Mouse (Mus musculus) embryonic facial prominence, embryonic 14.5 days (tissue): ENCODE measurements around the gene Chid1. TPM values are rescaled to one million over a fixed set of nuclear protein-coding genes. Genes with fewer than 3 reads are reported as not detected.

Experiments used
- ATAC-seq: fragments of 200-750 bp; cut with Nextera tagmentation; 2 replicates; pipeline ENCODE4 v1.8.0; 2017; ENCODE audit warnings: low read depth, moderate number of reproducible peaks, moderate TSS enrichment
- DNase-seq: peaks from one replicate; pipeline ENCODE4 v3.0.0-alpha.2; 2015; ENCODE audit warnings: low spot score
- H3K27ac ChIP-seq: fragments of 300-500 bp; sonication (generic); replicated peaks from 2 replicates; pipeline ENCODE4 v1.5.1; 2014; ENCODE audit warnings: low read depth, mild to moderate bottlenecking, low read length, moderate library complexity
- H3K27me3 ChIP-seq: fragments of 300-500 bp; sonication (generic); replicated peaks from 2 replicates; pipeline ENCODE4 v1.6.1; 2014; ENCODE audit warnings: low read length; ENCODE audit not compliant: control insufficient read depth, insufficient read depth
- H3K36me3 ChIP-seq: fragments of 300-500 bp; sonication (generic); 2 replicates; pipeline ENCODE4 v1.6.1; 2014; ENCODE audit warnings: low read length, mixed read lengths; ENCODE audit not compliant: control insufficient read depth, insufficient read depth
- H3K4me1 ChIP-seq: fragments of 300-500 bp; sonication (generic); 2 replicates; pipeline ENCODE4 v1.6.1; 2014; ENCODE audit warnings: antibody characterized with exemption, low read length; ENCODE audit not compliant: control insufficient read depth, insufficient read depth
- H3K4me2 ChIP-seq: fragments of 300-500 bp; sonication (generic); 2 replicates; pipeline ENCODE4 v1.6.1; 2014; ENCODE audit warnings: low read depth, mild to moderate bottlenecking, low read length, moderate library complexity, mixed read lengths
- H3K4me3 ChIP-seq: fragments of 300-500 bp; sonication (generic); 2 replicates; pipeline ENCODE4 v1.5.1; 2014; ENCODE audit warnings: low read depth, mild to moderate bottlenecking, low read length
- H3K9ac ChIP-seq: fragments of 300-500 bp; sonication (generic); 2 replicates; pipeline ENCODE4 v1.6.1; 2014; ENCODE audit warnings: low read depth, mild to moderate bottlenecking, low read length, moderate library complexity, mixed read lengths
- H3K9me3 ChIP-seq: fragments of 300-500 bp; sonication (generic); 2 replicates; pipeline ENCODE4 v1.6.1; 2016; ENCODE audit warnings: low read length; ENCODE audit not compliant: control insufficient read depth
- WGBS: fragments of 180-500 bp; shearing (Covaris S2); extraction: QIAGEN DNeasy Blood & Tissue Kit; methylation state at CpG from one replicate; pipeline ENCODE4 v1.1.7; 2014; 5-methylcytosine and 5-hydroxymethylcytosine counted together
- polyA plus RNA-seq: library from polyadenylated mRNA; unstranded; fragments of >200 nt; fragmentation: Nextera tagmentation; extraction: Ambion mirVana; gene quantifications from 2 replicates; pipeline ENCODE4 v1.2.1, GENCODE M21; 2014

The Chid1 gene
- polyA plus RNA-seq, 1 experiment from 2014 or later = 47.4 TPM

DNA sequence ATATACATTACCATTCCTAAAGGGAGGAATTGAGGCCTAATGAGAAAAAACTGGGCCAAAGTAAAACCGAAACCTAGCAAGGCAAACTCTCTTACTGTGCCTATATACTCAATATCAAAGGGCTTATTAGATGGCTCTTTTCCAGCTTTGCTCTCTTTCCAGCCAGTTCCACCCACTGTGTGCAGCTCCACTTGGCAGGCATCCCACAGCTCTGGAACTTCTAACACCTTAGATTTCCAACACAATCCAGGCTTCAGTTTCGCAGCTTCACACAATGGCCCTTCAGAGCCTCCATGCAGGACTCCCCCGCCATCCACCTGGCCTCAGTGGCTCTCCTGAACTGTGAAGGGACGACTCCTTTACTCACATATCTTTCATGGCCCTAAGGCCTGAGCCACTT lies 5.0 kb upstream of the Chid1 start:
- no peak overlapping the region for H3K27ac ChIP-seq
- WGBS = 66% methylated on average over 4 of the region's 4 CpGs
- ATAC-seq = no peak

DNA sequence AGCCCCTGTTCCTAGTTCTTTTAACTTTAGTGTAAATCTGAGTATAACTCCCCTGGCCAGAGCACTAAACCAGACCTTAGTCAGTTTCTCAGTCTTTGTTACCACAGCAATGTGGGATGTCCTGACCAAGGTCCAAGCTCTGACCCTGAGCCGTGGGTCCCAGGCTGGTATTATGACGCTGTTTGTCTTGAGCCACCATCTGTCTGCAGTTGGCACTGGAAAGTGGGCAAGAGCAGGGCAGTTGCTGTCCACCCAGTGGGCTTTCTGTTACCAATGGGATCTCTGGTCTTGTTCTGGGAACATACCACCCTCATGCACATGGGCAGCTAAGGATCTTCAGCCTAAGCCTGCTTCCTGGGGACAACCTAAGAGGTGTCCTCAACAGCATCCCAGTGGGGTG lies 2.9 kb upstream of the Chid1 start:
- no peaks in the 10 kb centered on the region for H3K9me3 ChIP-seq
- no peak overlapping the region for H3K4me3 ChIP-seq
- H3K36me3 ChIP-seq = no peaks in the 10 kb centered on the region
- H3K4me1 ChIP-seq = peaks cover 20% of the 10 kb centered on the region
- ATAC-seq = no peak
- 94% methylated on average over 2 of the region's 2 CpGs for WGBS
- no peak overlapping the region for H3K9ac ChIP-seq
- DNase-seq = no peak
- no peak overlapping the region for H3K4me2 ChIP-seq
- no peak overlapping the region for H3K27ac ChIP-seq
- H3K27me3 ChIP-seq = no peaks in the 10 kb centered on the region

More for the DNA sequence above, 5.0 kb upstream of the Chid1 start:
- Histone ChIP-seq H3K4me2 (no peak overlapping the region), H3K9me3 (no peaks in the 10 kb centered on the region), H3K27me3 (no peaks in the 10 kb centered on the region), H3K4me1 (peaks cover 12% of the 10 kb centered on the region), H3K4me3 (no peak overlapping the region), H3K9ac (no peak overlapping the region), H3K36me3 (no peaks in the 10 kb centered on the region)
- peak; percentile 80 for DNase-seq

- no peaks in the 10 kb centered on the region for H3K9me3 ChIP-seq
- H3K4me2 ChIP-seq = no peak overlapping the region
- WGBS = 56% methylated on average over 4 of the region's 4 CpGs
- no peak overlapping the region for H3K27ac ChIP-seq
- H3K4me1 ChIP-seq = peaks cover 20% of the 10 kb centered on the region
- ATAC-seq (no peak), DNase-seq (no peak)
- no peak overlapping the region for H3K9ac ChIP-seq
- H3K36me3 ChIP-seq = no peaks in the 10 kb centered on the region
- no peaks in the 10 kb centered on the region for H3K27me3 ChIP-seq
- no peak overlapping the region for H3K4me3 ChIP-seq
Observed at GRCm38 (mm10) chr7:141541681-141542080, 2.0 kb upstream of the Chid1 start.

- ATAC-seq (peak; percentile 19; the same call in 1 of the 2 replicates), DNase-seq (peak; percentile 77)
- Histone ChIP-seq H3K4me2 (peak overlapping the region; percentile 82), H3K27me3 (no peaks in the 10 kb centered on the region), H3K4me1 (peaks cover 20% of the 10 kb centered on the region), H3K4me3 (peak overlapping the region; percentile 60), H3K9me3 (no peaks in the 10 kb centered on the region), H3K27ac (peak overlapping the region; percentile 74), H3K9ac (peak overlapping the region; percentile 78), H3K36me3 (no peaks in the 10 kb centered on the region)
- 57% methylated on average over 13 of the region's 13 CpGs for WGBS
Observed at GRCm38 (mm10) chr7:141540312-141541081, 840 bp upstream of the Chid1 start.

DNA sequence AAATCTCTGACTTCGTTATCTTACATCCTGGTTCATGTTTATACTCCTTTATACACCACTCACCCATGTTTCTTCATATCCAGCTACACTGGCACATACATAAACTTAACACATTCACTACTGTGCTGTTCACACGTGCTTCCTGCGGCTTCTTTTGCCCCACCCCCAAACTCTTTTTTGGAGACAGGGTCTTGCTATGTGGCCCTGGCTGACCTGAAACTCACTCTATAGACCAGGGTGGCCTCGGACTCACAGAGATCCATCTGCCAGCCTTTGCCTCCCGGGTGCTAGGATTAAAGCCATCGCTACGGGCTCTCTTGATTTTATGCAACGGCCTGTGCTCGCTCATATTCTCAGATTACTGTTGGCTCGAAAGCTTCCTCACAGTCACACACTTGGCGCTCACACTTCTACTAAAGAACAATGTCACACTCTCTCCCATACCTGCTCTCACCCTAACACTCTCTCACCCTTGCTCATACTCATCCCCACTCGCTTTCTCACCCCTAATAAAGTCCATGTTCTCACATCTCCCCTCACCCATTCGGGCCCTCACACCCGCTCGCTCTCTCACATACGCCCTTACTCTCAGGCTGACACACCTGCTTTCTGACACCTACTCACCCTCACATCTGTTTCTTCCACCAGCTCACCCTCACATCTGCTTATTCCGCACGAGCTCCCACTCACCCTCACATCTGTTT lies 653 bp downstream of the Chid1 start:
- peaks cover 20% of the 10 kb centered on the region for H3K4me1 ChIP-seq
- no peak for DNase-seq

GRCm38 (mm10) chr7:141535570-141535969 lies 4.1 kb downstream of the Chid1 start:
- DNase-seq = no peak
- no peak overlapping the region for H3K9ac ChIP-seq
- no peaks in the 10 kb centered on the region for H3K9me3 ChIP-seq
- no peak for ATAC-seq
- no peaks in the 10 kb centered on the region for H3K27me3 ChIP-seq
- H3K27ac ChIP-seq = no peak overlapping the region
- no peak overlapping the region for H3K4me3 ChIP-seq
- H3K36me3 ChIP-seq = no peaks in the 10 kb centered on the region
- no peak overlapping the region for H3K4me2 ChIP-seq
- 67% methylated on average over 1 of the region's 1 CpGs for WGBS
- H3K4me1 ChIP-seq = peaks cover 14% of the 10 kb centered on the region

More for the DNA sequence above, 653 bp downstream of the Chid1 start:
- H3K9me3 ChIP-seq = no peaks in the 10 kb centered on the region
- ATAC-seq = no peak; the same call in 1 of the 2 replicates
- H3K9ac ChIP-seq = peak overlapping the region; percentile 78
- H3K4me3 ChIP-seq = peak overlapping the region; percentile 60
- H3K27ac ChIP-seq = peak overlapping the region; percentile 52
- WGBS = 10% methylated on average over 18 of the region's 18 CpGs
- H3K4me2 ChIP-seq = peak overlapping the region; percentile 82
- no peaks in the 10 kb centered on the region for H3K27me3 ChIP-seq
- H3K36me3 ChIP-seq = no peaks in the 10 kb centered on the region

GRCm38 (mm10) chr7:141525580-141525925 lies 14.1 kb downstream of the Chid1 start:
- WGBS = 81% methylated on average over 4 of the region's 4 CpGs
- H3K27me3 ChIP-seq = no peaks in the 10 kb centered on the region
- no peak overlapping the region for H3K4me2 ChIP-seq
- ATAC-seq = 0 out of 2 replicates have a peak, but pooled peaks have one; percentile 12
- H3K4me1 ChIP-seq = no peaks in the 10 kb centered on the region
- no peak for DNase-seq
- no peaks in the 10 kb centered on the region for H3K9me3 ChIP-seq
- H3K27ac ChIP-seq = no peak overlapping the region
- H3K4me3 ChIP-seq = no peak overlapping the region
- H3K9ac ChIP-seq = no peak overlapping the region
- H3K36me3 ChIP-seq = peaks cover 36% of the 10 kb centered on the region

GRCm38 (mm10) chr7:141524760-141525579 lies 14.7 kb downstream of the Chid1 start:
- Histone ChIP-seq H3K27ac (no peak overlapping the region), H3K36me3 (peaks cover 37% of the 10 kb centered on the region), H3K4me3 (no peak overlapping the region), H3K4me2 (no peak overlapping the region), H3K27me3 (no peaks in the 10 kb centered on the region), H3K9me3 (no peaks in the 10 kb centered on the region), H3K9ac (no peak overlapping the region), H3K4me1 (no peaks in the 10 kb centered on the region)
- DNase-seq = peak; percentile 84
- WGBS = 57% methylated on average over 6 of the region's 6 CpGs
- peak; percentile 86 for ATAC-seq
